Mouse (Mus musculus) hindbrain, embryonic 12.5 days (tissue): ENCODE measurements at regions not wholly inside any gene's neighbourhood (a gene's known extent, or its start where the extent isn't known, plus 50 kb on each side); places are given as distances from the start of the nearest gene placed in this dataset.
"Not testable (repeated sequence)": the region's sequence is repeated elsewhere in the genome, so short reads cannot be mapped to it uniquely, and the experiment has no call there.

ENCODE experiments used
- ATAC-seq: fragments of 200-750 bp; cut with Nextera tagmentation; 2 replicates; pipeline ENCODE4 v1.8.0; 2017; ENCODE audit warnings: moderate TSS enrichment; ENCODE audit not compliant: low FRiP score
- H3K27ac ChIP-seq: fragments of 300-500 bp; sonication (generic); 2 replicates; pipeline ENCODE4 v1.5.1; 2016; ENCODE audit warnings: mild to moderate bottlenecking
- H3K27me3 ChIP-seq: fragments of 300-500 bp; sonication (generic); 2 replicates; pipeline ENCODE4 v1.6.1; 2016; ENCODE audit warnings: mild to moderate bottlenecking
- H3K36me3 ChIP-seq: fragments of 300-500 bp; sonication (generic); 2 replicates; pipeline ENCODE4 v1.6.1; 2016; ENCODE audit warnings: mild to moderate bottlenecking
- H3K4me1 ChIP-seq: fragments of 300-500 bp; sonication (generic); 2 replicates; pipeline ENCODE4 v1.6.1; 2016
- H3K4me2 ChIP-seq: fragments of 300-500 bp; sonication (generic); replicated peaks from 2 replicates; pipeline ENCODE4 v1.6.1; 2016; ENCODE audit warnings: mild to moderate bottlenecking
- H3K4me3 ChIP-seq: fragments of 300-500 bp; sonication (generic); 2 replicates; pipeline ENCODE4 v1.5.1; 2016; ENCODE audit warnings: mild to moderate bottlenecking
- H3K9ac ChIP-seq: fragments of 300-500 bp; sonication (generic); 2 replicates; pipeline ENCODE4 v1.6.1; 2016; ENCODE audit warnings: mild to moderate bottlenecking, moderate library complexity
- H3K9me3 ChIP-seq: fragments of 300-500 bp; sonication (generic); replicated peaks from 2 replicates; pipeline ENCODE4 v1.6.1; 2016; ENCODE audit warnings: mild to moderate bottlenecking
- WGBS: fragments of 180-500 bp; shearing (Covaris S2); methylation state at CpG from one replicate; pipeline ENCODE4 v1.1.7; 2016; 5-methylcytosine and 5-hydroxymethylcytosine counted together

DNA sequence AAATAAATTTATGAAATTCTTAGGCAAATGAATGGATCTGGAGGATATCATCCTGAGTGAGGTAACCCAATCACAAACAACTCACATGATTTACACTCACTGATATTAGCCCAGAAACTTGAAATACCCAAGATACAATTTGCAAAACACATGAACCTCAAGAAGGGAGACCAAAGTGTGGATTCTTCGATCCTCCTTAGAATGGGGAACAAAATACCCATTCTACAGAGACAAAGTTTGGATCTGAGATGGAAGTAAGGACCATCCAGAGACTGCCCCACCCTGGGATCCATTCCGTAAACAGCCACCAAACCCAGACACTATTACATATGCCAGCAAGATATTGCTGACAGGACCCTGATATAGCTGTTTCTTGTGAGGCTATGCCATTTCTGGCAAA, 971.2 kb downstream of the Agbl1 start:
- 90% methylated on average over 2 of the region's 2 CpGs for WGBS

DNA sequence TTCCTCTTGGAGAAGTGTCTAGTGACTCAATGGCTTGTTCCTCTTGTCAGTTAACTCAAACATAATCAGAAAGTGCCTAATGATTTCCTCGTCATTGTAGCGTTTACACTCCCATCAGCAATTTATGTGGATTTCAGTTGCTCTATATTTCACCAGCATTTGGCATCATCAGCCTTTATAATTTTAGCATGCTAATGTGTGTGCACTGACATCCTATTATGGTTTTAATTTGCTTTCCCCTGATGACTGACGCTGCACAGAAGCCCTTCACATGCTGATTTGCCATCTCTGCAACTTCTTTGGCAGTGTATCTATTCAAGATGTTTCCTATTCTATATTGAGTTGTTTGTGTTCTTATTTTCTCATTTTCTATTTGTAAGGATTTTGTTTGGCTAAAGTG, 975.9 kb downstream of the Agbl1 start:
- no peaks in the 10 kb centered on the region for H3K9me3 ChIP-seq
- no peaks in the 10 kb centered on the region for H3K36me3 ChIP-seq
- 79% methylated on average over 3 of the region's 3 CpGs for WGBS
- H3K4me2 ChIP-seq, result no peak overlapping the region
- no peak overlapping the region for H3K9ac ChIP-seq
- no peaks in the 10 kb centered on the region for H3K27me3 ChIP-seq
- ATAC-seq, result no peak
- no peak overlapping the region for H3K27ac ChIP-seq
- H3K4me1 ChIP-seq, result no peaks in the 10 kb centered on the region
- H3K4me3 ChIP-seq, result no peak overlapping the region

More for the DNA sequence above, 971.2 kb downstream of the Agbl1 start:
- H3K27ac ChIP-seq, H3K27me3 ChIP-seq, H3K4me2 ChIP-seq, H3K4me1 ChIP-seq, H3K9ac ChIP-seq, H3K9me3 ChIP-seq, H3K36me3 ChIP-seq, ATAC-seq, H3K4me3 ChIP-seq: not testable (repeated sequence)

DNA sequence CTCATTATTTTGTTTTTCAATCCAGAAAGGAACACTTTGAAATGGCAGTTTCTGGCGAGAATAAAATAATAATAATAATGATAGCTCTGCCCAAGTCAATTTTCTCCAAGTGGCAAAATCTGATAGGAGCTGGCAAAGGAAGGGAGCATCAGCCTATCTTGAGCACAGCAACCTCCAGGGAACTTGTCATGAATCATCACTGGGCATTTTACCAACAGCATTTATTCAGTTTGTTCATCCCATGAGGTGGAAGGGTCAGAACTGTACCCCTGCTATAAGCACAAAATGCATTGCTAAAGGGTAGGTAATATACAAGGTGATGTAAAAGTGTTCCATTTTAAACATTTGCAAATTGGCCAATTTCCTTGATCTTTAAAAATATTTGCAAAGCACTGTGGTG, 1019.7 kb downstream of the Agbl1 start:
- no peak overlapping the region for H3K4me2 ChIP-seq
- H3K27ac ChIP-seq, result no peak overlapping the region
- no peaks in the 10 kb centered on the region for H3K4me1 ChIP-seq
- no peaks in the 10 kb centered on the region for H3K36me3 ChIP-seq
- H3K9me3 ChIP-seq, result no peaks in the 10 kb centered on the region
- H3K9ac ChIP-seq, result no peak overlapping the region
- no peak for ATAC-seq
- H3K27me3 ChIP-seq, result no peaks in the 10 kb centered on the region
- WGBS, result 73% methylated on average over 1 of the region's 1 CpGs
- H3K4me3 ChIP-seq, result no peak overlapping the region

DNA sequence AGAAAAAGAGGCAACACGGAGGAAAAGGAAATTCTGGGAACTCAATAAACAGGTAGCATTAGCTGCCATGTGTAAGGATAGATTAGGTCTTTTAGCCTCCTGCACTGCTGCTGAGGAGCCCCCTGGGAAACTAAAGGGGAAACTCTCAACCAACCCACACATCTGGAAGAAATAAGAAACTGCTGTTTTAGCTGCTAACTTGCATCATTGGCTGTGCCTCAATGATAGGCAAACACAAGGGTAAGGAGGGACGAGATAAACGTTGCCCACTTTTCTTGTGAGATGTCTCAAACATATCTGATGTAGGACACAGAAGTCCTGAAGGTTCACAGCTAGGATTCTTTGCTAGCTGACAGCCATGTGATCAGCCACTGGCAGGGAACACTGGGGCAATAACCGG, 1058.0 kb downstream of the Agbl1 start:
- no peaks in the 10 kb centered on the region for H3K36me3 ChIP-seq
- no peaks in the 10 kb centered on the region for H3K27me3 ChIP-seq
- H3K9me3 ChIP-seq, result no peaks in the 10 kb centered on the region
- H3K4me3 ChIP-seq, result no peak overlapping the region
- H3K4me2 ChIP-seq, result no peak overlapping the region
- 67% methylated on average over 4 of the region's 4 CpGs for WGBS
- no peak overlapping the region for H3K9ac ChIP-seq
- no peak overlapping the region for H3K27ac ChIP-seq
- no peaks in the 10 kb centered on the region for H3K4me1 ChIP-seq
- no peak for ATAC-seq

DNA sequence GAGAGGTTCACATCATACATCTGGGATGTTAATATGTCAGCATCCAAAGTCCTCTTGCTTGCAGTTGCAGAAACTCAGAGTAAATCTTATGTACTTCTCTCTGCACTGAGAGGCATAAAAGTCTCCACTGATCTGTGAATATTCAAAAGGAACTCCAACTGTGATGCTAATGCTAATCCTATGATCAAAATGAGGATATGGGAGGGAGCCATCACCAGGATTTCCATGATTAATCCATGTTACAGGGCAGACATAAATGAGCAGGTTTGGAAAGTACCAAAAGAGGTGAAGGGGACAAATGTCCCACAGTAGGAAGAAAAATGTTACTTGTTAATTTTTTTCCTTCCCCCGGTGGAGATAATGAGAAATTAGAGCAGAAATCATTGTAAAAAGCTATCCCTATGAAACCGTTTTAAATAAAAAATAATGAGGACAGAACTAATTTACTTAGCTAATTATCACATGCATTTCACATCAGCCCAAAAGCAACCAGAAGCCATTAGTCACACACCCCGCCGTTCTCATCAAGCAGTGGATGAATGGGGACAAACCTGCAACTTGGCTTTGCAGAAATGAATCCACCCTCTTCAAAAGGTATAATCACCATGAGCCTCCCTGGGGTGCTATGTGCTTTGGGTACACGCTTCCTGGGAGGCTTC, 1065.4 kb downstream of the Agbl1 start:
- Histone ChIP-seq H3K27ac (no peak overlapping the region), H3K9ac (no peak overlapping the region)
- ATAC-seq, result no peak

DNA sequence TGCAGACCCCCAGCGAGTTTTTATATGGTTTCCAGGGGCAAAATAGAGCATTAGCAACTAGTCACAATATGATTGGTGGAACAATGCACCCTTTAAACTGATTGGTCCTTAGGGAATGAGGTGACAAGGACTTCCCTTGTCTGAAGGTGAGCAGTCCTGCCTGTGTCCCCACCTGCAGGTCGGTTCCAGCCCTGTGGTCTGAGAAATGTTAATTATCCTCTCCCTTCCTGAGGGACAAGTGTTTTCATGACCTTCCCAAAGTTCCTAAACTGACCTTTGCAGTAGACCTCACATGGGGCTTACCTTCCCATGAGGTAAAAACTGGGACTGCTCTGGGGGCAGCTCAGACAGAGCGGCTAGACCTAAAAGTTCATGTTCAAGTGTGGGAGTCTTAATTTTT, 1073.5 kb downstream of the Agbl1 start:
- no peak for ATAC-seq
- no peak overlapping the region for H3K27ac ChIP-seq
- H3K4me1 ChIP-seq, result no peaks in the 10 kb centered on the region
- no peak overlapping the region for H3K4me2 ChIP-seq
- H3K9me3 ChIP-seq, result no peaks in the 10 kb centered on the region
- no peaks in the 10 kb centered on the region for H3K27me3 ChIP-seq
- no peak overlapping the region for H3K4me3 ChIP-seq
- 50% methylated on average over 3 of the region's 3 CpGs for WGBS
- H3K9ac ChIP-seq, result no peak overlapping the region
- no peaks in the 10 kb centered on the region for H3K36me3 ChIP-seq

More for the DNA sequence above, 1065.4 kb downstream of the Agbl1 start:
- 24% methylated on average over 5 of the region's 5 CpGs for WGBS
- no peaks in the 10 kb centered on the region for H3K27me3 ChIP-seq
- H3K4me3 ChIP-seq, result no peak overlapping the region
- H3K9me3 ChIP-seq, result no peaks in the 10 kb centered on the region
- H3K36me3 ChIP-seq, result no peaks in the 10 kb centered on the region
- no peak overlapping the region for H3K4me2 ChIP-seq
- no peaks in the 10 kb centered on the region for H3K4me1 ChIP-seq

DNA sequence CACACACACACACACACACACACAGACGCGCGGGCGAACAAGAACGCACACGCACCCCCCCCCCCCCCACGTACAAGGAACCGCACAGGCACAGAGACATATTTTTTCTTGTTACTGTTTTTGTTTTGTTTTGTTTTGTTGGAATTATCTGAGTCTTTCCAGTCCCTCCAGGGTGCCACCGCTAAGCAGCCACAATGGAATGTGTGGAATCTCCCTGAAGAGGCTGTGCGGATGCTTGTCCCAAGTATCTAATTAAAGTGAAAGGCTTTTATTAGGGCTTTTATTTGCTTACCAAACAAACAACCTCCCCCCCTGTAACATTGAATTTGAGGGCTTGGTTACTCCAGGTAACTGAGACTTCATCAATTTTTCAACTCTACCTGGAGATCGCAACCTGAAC, 1074.2 kb downstream of the Agbl1 start:
- no peaks in the 10 kb centered on the region for H3K9me3 ChIP-seq
- no peak overlapping the region for H3K27ac ChIP-seq
- H3K36me3 ChIP-seq, result no peaks in the 10 kb centered on the region
- 15% methylated on average over 5 of the region's 11 CpGs for WGBS
- ATAC-seq, result no peak
- no peak overlapping the region for H3K9ac ChIP-seq
- H3K4me3 ChIP-seq, result no peak overlapping the region
- peak overlapping the region; percentile 35 for H3K4me2 ChIP-seq
- no peaks in the 10 kb centered on the region for H3K27me3 ChIP-seq
- H3K4me1 ChIP-seq, result no peaks in the 10 kb centered on the region

DNA sequence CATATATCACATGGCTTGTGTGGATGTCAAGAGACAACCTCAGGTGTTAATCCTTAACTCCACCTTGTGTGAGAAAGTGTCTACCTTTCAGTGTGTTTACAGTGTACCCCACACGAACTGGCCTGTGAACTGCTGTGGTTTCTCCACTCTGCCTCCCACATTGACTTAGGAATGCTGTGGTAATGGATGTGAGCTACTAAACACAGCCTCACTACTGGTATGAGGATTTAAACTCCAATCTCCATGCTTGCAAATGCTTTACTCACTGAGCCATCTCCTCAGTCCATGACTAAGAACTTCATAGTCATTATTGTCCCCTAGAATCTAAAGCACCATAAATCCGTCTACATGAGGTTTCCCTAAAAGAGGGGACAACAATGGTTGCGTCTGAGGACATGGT, 1075.8 kb downstream of the Agbl1 start:
- Histone ChIP-seq H3K9ac (no peak overlapping the region), H3K27me3 (no peaks in the 10 kb centered on the region), H3K36me3 (no peaks in the 10 kb centered on the region), H3K4me1 (no peaks in the 10 kb centered on the region), H3K27ac (no peak overlapping the region), H3K9me3 (no peaks in the 10 kb centered on the region), H3K4me2 (no peak overlapping the region), H3K4me3 (no peak overlapping the region)
- ATAC-seq, result no peak
- 77% methylated on average over 3 of the region's 3 CpGs for WGBS

DNA sequence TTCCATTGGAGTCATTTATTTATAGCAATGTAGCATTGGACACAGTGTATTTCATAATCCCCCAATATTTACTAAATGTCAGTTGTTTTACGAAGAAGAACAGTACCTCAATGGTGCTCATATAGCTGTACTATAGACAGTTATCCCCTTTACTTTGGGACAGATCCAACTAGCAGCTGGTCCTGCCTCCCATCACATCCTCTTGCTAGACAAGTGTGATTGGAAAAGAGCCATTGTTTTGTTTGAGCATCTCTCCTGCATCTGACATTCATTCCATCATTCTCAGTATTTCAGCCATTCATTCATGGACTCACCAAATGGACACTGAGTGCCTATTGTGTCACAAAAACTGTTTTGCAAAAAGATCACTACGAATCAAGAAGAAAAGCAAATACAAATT, 1082.0 kb downstream of the Agbl1 start:
- H3K4me1 ChIP-seq, result no peaks in the 10 kb centered on the region
- no peak for ATAC-seq

DNA sequence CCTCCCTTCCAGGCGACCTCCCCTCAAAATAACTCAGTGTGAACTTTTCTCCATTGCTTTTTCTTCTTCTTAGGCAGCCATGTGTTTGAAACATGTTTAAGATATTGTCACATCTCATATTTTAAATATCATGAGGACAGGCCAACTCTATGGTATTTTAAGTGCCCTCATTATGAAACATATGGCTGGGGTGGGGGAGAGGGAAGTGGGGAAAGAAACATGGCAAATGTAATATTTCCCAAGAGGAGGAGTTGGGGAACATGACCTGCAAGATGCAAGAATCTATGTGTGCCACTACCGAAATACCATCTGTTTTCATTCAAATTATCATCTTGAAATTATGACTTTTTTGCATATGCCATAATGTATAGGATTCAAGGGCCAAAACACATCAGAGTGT, 1095.5 kb downstream of the Agbl1 start:
- 62% methylated on average over 2 of the region's 2 CpGs for WGBS
- H3K9ac ChIP-seq, result no peak overlapping the region
- no peak for ATAC-seq
- no peaks in the 10 kb centered on the region for H3K4me1 ChIP-seq
- H3K4me2 ChIP-seq, result no peak overlapping the region
- no peaks in the 10 kb centered on the region for H3K27me3 ChIP-seq
- no peaks in the 10 kb centered on the region for H3K36me3 ChIP-seq
- H3K4me3 ChIP-seq, result no peak overlapping the region
- no peak overlapping the region for H3K27ac ChIP-seq
- no peaks in the 10 kb centered on the region for H3K9me3 ChIP-seq

More for the DNA sequence above, 1082.0 kb downstream of the Agbl1 start:
- no peaks in the 10 kb centered on the region for H3K27me3 ChIP-seq
- no peak overlapping the region for H3K4me2 ChIP-seq
- H3K36me3 ChIP-seq, result no peaks in the 10 kb centered on the region
- no peak overlapping the region for H3K9ac ChIP-seq
- 82% methylated on average over 2 of the region's 2 CpGs for WGBS
- H3K9me3 ChIP-seq, result no peaks in the 10 kb centered on the region
- no peak overlapping the region for H3K4me3 ChIP-seq
- no peak overlapping the region for H3K27ac ChIP-seq

DNA sequence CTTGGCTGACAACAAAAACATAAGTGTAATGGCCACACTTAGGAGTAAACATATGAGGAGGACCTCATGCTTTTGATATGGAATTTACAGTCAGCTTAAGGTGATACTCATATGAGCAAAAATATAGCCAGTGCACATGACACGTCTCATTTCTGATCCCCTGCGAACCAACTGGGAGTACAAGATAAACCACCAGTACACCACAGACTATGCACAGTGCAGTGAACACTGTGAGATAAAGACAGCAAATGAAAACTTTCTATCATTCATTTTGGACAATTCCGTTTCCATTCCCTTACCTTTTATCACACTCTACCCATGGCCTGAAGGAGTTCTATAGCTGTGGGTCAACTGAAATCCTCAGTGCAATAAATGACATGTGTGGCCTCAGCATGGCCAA, 1097.1 kb downstream of the Agbl1 start:
- Histone ChIP-seq H3K27ac (no peak overlapping the region), H3K4me1 (no peaks in the 10 kb centered on the region), H3K36me3 (no peaks in the 10 kb centered on the region), H3K27me3 (no peaks in the 10 kb centered on the region), H3K9ac (no peak overlapping the region), H3K4me3 (no peak overlapping the region), H3K9me3 (no peaks in the 10 kb centered on the region), H3K4me2 (no peak overlapping the region)
- 92% methylated on average over 3 of the region's 3 CpGs for WGBS
- ATAC-seq, result no peak

DNA sequence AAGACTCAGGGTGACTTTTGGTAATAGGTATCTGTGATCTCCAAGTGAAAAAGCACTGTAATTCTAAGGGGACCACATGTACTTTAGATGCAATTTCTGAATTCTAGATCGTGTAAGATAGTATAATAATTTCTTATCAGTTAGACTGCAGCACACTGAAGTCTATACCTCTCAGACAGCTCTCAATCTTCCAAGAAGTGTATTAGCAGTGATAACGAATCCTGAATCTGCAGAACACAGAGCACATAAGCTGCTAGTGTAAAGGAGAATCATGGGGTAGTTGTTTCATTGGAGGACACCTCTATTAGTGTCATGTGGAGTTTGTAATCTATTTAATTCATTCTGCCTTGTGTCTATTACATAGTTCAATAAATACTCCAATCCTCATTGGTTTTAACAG, 1097.8 kb downstream of the Agbl1 start:
- H3K4me1 ChIP-seq, result no peaks in the 10 kb centered on the region
- no peak overlapping the region for H3K27ac ChIP-seq
- no peak overlapping the region for H3K9ac ChIP-seq
- ATAC-seq, result no peak
- H3K9me3 ChIP-seq, result no peaks in the 10 kb centered on the region
- H3K36me3 ChIP-seq, result no peaks in the 10 kb centered on the region
- H3K27me3 ChIP-seq, result no peaks in the 10 kb centered on the region
- H3K4me3 ChIP-seq, result no peak overlapping the region
- WGBS, result 89% methylated on average over 2 of the region's 2 CpGs
- no peak overlapping the region for H3K4me2 ChIP-seq

DNA sequence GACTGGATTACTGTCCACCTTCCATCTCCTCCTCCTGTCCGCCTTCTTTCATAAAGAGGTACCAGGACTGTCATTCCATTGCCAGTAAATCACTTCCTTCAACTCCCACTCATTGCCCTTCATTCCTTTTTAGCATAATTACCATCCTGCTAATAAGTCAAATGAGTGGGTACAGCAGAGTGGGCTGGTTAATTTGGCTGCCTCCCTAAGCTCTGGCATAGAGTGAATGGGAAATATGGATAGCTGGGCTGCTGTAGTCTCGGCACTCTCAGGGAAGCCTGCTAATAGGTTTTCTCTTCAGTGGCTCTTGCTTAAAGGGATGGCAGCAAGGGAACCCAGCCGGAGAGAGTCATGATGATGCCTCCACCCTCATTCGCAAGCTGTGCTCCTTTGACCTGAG, 1108.9 kb downstream of the Agbl1 start:
- H3K4me3 ChIP-seq, result no peak overlapping the region
- H3K27ac ChIP-seq, result no peak overlapping the region
- WGBS, result 77% methylated on average over 4 of the region's 4 CpGs
- H3K9me3 ChIP-seq, result no peaks in the 10 kb centered on the region
- H3K4me1 ChIP-seq, result no peaks in the 10 kb centered on the region
- no peak overlapping the region for H3K9ac ChIP-seq
- ATAC-seq, result no peak
- no peaks in the 10 kb centered on the region for H3K36me3 ChIP-seq
- no peak overlapping the region for H3K4me2 ChIP-seq
- no peaks in the 10 kb centered on the region for H3K27me3 ChIP-seq
